Mouse (Mus musculus): ENCODE measurements around the gene E330034G19Rik. TPM values are rescaled to one million over a fixed set of nuclear protein-coding genes. Genes with fewer than 3 reads are reported as not detected.

E330034G19Rik gene
- not detected in 2 replicates for polyA plus RNA-seq (2012)

DNA sequence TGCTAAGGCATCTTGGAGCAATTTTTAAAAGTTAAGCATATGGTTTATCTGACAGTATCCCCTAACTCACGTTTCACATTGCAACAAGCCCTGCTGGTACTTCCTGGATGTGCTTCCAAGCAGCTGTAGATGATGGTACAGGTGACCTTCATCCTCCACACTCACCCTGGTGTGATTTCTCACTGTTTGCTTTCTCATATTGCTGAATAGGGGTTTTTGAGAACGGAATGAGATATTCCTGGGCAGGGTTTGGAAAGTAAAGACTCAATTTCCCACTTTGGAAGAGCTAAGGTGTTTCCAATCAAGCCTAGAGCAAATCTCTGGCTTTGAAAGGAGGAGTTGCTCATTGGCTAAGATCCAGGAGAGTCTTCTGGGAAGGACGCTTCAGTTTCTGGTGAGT lies at the start of gene E330034G19Rik:
Gene E330034G19Rik, plus strand, starts transcription at position 301 of the 400 bp plus-strand sequence.
- no peaks in the 10 kb centered on the region for H3K9me3 ChIP-seq (ENCODE audit: control insufficient read depth, low read length)
- H3K27me3 ChIP-seq (ENCODE audit: control insufficient read depth), result no peaks in the 10 kb centered on the region
- no peaks in the 10 kb centered on the region for H3K36me3 ChIP-seq (ENCODE audit: control insufficient read depth)
- no peak within 1 kb of the TSS for H3K4me3 ChIP-seq (replicated peaks)
- no peaks in the 10 kb centered on the region for H3K4me1 ChIP-seq (ENCODE audit: control insufficient read depth)
- TF ChIP-seq TAL1 (IDR thresholded peaks at IDR 0.05; ENCODE audit: low read length), result no peak
- TF ChIP-seq GATA1 (IDR thresholded peaks at IDR 0.05; ENCODE audit: low read length), result no peak

DNA sequence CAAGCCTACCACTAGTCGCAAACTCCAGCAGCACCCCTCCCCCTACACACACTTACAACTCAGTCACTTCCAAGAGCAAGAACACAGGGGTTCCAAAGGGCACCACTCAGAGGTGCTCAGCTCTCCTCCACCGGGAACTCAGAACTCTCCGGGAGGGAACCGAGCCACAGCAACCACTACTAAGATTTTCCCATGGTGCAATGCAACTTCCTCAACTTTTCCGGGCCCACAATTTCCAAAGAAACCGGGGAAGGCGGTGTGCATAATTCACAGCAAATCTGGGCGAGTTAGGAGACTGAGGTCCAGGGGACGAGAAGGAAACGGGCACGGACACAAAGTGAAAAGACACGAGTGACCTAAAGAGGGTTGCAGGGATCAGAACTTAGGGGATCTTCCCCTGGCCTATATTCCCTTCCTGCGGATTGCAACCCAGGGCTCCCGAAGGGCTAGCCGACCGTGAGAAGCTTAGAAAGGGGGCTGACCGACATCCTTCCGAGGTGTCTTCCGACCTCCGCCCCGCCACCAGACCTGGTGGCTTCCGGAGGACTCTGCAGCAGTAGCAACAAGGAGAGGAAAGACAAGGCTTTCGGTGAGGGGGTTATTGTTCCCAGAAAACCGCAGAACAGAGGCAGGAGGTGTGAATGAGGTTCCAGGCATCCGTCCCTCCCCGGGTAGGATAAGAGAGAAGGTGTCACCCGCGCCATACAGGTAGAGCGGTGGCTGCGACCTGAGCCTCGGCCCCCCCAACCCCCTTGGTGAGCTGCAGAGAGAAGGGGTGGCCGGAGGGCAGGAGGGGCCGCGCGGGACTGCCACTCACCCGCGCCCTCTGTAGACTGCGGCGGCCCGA lies 48.5 kb upstream of the E330034G19Rik start:
- H3K4me1 ChIP-seq (ENCODE audit: control insufficient read depth), result peaks cover 5% of the 10 kb centered on the region
- no peak for TF ChIP-seq GATA1 (IDR thresholded peaks at IDR 0.05; ENCODE audit: low read length)
- no peak for TF ChIP-seq TAL1 (IDR thresholded peaks at IDR 0.05; ENCODE audit: low read length)
- H3K9me3 ChIP-seq (ENCODE audit: control insufficient read depth, low read length), result peaks cover 5% of the 10 kb centered on the region; the same call in 1 of the 2 replicates
- H3K4me3 ChIP-seq (replicated peaks), result peak overlapping the region; percentile 58
- H3K27me3 ChIP-seq (ENCODE audit: control insufficient read depth), result peaks cover 75% of the 10 kb centered on the region
- H3K36me3 ChIP-seq (ENCODE audit: control insufficient read depth), result no peaks in the 10 kb centered on the region

DNA sequence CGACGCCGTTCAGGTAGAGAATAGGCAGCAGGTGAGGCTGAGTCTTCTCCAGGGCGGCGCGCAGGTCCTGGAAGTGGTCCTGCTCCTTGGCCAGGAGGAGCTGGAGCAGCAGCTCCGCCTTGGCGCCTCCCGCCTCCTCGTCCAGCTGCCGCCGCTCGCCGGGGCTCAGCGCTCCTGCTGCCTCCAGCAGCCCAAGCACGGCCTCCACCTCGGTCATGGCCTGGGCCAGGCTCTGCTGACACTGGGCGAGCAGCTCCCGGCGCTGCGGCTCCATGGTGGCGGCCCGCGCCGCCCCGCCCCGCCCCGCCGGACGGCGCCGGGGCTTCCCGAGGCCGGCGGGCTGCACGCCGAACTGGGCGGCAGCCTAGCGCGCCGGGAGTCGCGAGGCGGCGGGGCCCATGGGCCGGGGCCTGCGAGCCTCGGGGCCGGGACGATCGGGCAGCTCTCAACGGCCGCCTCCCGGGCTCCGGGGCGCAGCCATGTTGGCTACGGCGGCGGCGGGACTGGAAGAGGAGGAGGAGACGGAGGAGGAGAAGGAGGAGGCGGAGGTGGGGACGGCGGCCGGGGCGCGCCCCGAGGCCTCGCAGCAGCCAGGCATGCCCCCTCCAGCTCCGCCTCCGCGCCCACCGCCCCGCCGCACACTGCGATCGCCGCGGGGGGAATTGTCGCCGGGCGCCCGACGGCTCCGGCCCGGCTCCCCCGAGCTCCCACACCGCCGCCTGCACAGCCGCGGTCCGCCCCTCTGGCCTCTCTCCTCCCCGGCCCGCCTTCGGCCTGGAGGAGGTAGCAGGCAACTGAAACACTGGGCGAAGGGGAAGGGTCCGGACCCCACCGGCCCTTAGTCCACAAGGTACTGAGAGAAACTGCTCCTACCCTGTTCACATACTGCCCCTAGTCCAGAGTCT lies 47.6 kb upstream of the E330034G19Rik start, which contains the start of gene Dlg5:
Gene Dlg5, minus strand, starts transcription at position 744 of the 905 bp plus-strand sequence.
- Histone ChIP-seq H3K27me3 (ENCODE audit: control insufficient read depth) (peaks cover 78% of the 10 kb centered on the region), H3K4me1 (ENCODE audit: control insufficient read depth) (peaks cover 5% of the 10 kb centered on the region), H3K4me3 (replicated peaks) (peak within 1 kb of the TSS; percentile 58), H3K36me3 (ENCODE audit: control insufficient read depth) (no peaks in the 10 kb centered on the region), H3K9me3 (ENCODE audit: control insufficient read depth, low read length) (peaks cover 5% of the 10 kb centered on the region; the same call in 1 of the 2 replicates)
- TF ChIP-seq GATA1 (IDR thresholded peaks at IDR 0.05; ENCODE audit: low read length) (no peak), TAL1 (IDR thresholded peaks at IDR 0.05; ENCODE audit: low read length) (no peak)

DNA sequence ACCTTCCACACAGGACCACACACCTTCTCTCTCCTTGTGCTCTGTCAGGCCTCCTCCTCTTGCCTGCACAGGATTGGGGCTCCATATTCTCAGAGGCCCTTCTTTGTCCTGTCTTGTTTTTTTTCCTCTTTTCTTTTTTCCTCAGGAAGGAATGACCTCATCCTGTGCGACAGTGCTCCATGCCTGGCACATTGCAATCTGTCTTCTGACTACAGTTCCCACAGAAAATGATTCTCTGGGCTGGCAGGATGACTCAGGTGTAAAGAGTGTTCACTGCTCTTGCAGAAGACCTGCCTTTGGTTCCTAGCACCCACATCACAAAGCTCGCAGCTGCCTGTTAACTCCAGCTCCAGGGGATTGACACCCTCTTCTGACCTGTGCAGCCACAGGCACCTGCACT lies 43.1 kb upstream of the E330034G19Rik start:
- Histone ChIP-seq H3K9me3 (ENCODE audit: control insufficient read depth, low read length) (peaks cover 3% of the 10 kb centered on the region; the same call in 1 of the 2 replicates), H3K4me3 (replicated peaks) (no peak overlapping the region), H3K36me3 (ENCODE audit: control insufficient read depth) (no peaks in the 10 kb centered on the region), H3K4me1 (ENCODE audit: control insufficient read depth) (peaks cover 3% of the 10 kb centered on the region), H3K27me3 (ENCODE audit: control insufficient read depth) (peaks cover 39% of the 10 kb centered on the region)
- TF ChIP-seq GATA1 (IDR thresholded peaks at IDR 0.05; ENCODE audit: low read length), result no peak
- TF ChIP-seq TAL1 (IDR thresholded peaks at IDR 0.05; ENCODE audit: low read length), result no peak

DNA sequence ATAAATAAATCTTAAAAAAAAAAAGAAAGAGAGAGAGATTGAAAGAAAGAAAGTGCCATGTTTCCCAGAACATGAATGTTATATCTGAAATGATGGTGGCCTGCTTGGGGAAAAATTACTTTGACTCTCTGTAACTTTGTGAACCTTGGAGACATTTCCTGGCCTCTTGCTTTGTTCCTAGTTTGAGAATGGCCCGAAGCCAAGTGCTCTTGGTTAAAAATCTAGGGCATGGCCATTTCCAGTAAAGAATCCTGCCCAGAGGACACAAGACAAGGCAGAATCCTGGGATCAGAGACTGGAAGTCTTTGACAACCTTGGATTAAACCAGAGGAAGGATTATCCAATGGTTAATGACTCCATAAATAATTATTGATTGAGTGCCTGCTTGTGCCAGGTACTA lies 41.7 kb upstream of the E330034G19Rik start:
- Histone ChIP-seq H3K4me3 (replicated peaks) (no peak overlapping the region), H3K36me3 (ENCODE audit: control insufficient read depth) (no peaks in the 10 kb centered on the region), H3K9me3 (ENCODE audit: control insufficient read depth, low read length) (no peaks in the 10 kb centered on the region), H3K27me3 (ENCODE audit: control insufficient read depth) (peaks cover 25% of the 10 kb centered on the region), H3K4me1 (ENCODE audit: control insufficient read depth) (no peaks in the 10 kb centered on the region)
- TF ChIP-seq TAL1 (IDR thresholded peaks at IDR 0.05; ENCODE audit: low read length), result no peak

DNA sequence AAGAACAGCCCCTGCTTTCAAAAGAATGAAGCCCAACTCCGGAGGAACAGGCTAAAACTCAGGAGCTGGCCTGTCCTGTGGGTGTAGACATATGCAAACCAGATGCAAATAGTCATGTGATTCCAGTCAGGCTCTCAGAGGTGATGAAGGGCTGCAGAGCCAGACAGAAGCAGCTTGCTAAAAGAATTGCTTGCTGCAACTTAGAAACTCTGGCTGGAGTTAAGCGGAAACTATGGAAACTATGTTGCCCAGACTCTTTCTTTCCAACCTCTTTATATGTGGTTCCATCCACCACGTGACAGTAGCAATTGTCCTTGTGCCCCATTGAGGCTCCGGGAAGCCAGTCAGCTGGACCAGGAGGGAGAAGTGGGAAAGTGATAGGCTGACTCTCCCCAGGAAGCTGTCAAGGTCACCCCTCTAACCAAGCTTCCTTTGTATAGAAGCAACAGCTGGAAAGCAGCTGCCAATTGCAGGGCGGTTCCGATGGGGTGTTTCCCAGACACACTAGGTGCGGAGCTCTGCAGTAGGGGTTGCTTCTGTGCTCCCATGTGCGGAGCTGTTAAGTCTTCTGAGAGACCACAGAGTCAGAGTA lies 39.3 kb upstream of the E330034G19Rik start:
- no peaks in the 10 kb centered on the region for H3K4me1 ChIP-seq (ENCODE audit: control insufficient read depth)
- no peak for TF ChIP-seq GATA1 (IDR thresholded peaks at IDR 0.05; ENCODE audit: low read length)
- TF ChIP-seq TAL1 (IDR thresholded peaks at IDR 0.05; ENCODE audit: low read length), result no peak
- no peaks in the 10 kb centered on the region for H3K36me3 ChIP-seq (ENCODE audit: control insufficient read depth)
- no peak overlapping the region for H3K4me3 ChIP-seq (replicated peaks)
- H3K9me3 ChIP-seq (ENCODE audit: control insufficient read depth, low read length), result no peaks in the 10 kb centered on the region
- peaks cover 3% of the 10 kb centered on the region; the same call in 1 of the 2 replicates for H3K27me3 ChIP-seq (ENCODE audit: control insufficient read depth)

DNA sequence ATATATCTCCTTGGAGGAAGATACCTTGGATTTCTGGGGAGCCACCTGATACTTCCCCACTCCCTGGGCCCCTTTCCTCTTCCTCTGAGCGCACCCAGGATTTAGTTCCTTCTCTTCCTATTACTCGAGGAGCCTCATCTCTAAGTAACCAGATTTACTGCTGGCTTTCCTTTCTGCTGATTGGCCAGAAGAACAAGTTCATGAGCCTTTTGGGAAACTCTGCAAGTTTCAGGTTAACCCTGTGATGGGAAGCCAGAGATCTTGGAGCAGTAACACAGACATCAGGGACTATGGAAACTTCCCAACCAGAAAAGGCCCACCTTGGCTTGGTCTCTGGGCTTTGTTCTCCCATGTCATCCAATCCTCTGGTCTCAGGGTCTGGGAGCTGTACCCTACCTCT lies 37.1 kb upstream of the E330034G19Rik start:
- H3K4me3 ChIP-seq (replicated peaks), result no peak overlapping the region
- no peaks in the 10 kb centered on the region for H3K9me3 ChIP-seq (ENCODE audit: control insufficient read depth, low read length)
- H3K4me1 ChIP-seq (ENCODE audit: control insufficient read depth), result no peaks in the 10 kb centered on the region
- no peaks in the 10 kb centered on the region for H3K27me3 ChIP-seq (ENCODE audit: control insufficient read depth)
- TF ChIP-seq GATA1 (IDR thresholded peaks at IDR 0.05; ENCODE audit: low read length) (no peak), TAL1 (IDR thresholded peaks at IDR 0.05; ENCODE audit: low read length) (no peak)
- no peaks in the 10 kb centered on the region for H3K36me3 ChIP-seq (ENCODE audit: control insufficient read depth)

DNA sequence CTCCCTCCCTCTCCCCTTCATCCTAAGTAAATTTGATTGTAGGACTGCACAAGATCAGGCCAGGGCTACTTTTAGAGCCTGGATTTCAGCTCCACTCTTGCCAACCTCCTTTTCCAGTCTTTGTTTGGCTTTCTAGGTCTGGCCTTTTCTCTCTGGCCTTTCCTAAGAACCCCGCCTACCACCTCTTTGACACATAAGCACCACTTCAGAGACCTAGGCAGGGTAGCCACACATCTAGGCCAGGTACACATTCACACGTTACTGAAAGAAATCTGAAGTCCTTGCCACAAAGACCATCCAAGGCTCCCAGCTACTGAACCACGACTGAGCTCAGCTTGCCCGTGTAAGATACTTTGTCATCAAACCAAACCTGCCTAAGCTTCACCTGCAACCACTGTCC lies 32.6 kb upstream of the E330034G19Rik start:
- Histone ChIP-seq H3K4me1 (ENCODE audit: control insufficient read depth) (no peaks in the 10 kb centered on the region), H3K9me3 (ENCODE audit: control insufficient read depth, low read length) (no peaks in the 10 kb centered on the region), H3K36me3 (ENCODE audit: control insufficient read depth) (no peaks in the 10 kb centered on the region), H3K4me3 (replicated peaks) (no peak overlapping the region), H3K27me3 (ENCODE audit: control insufficient read depth) (no peaks in the 10 kb centered on the region)
- TF ChIP-seq TAL1 (IDR thresholded peaks at IDR 0.05; ENCODE audit: low read length), result no peak
- no peak for TF ChIP-seq GATA1 (IDR thresholded peaks at IDR 0.05; ENCODE audit: low read length)
